Mouse (Mus musculus): Measurements from ENCODE around the gene Pgam5.

DNA sequence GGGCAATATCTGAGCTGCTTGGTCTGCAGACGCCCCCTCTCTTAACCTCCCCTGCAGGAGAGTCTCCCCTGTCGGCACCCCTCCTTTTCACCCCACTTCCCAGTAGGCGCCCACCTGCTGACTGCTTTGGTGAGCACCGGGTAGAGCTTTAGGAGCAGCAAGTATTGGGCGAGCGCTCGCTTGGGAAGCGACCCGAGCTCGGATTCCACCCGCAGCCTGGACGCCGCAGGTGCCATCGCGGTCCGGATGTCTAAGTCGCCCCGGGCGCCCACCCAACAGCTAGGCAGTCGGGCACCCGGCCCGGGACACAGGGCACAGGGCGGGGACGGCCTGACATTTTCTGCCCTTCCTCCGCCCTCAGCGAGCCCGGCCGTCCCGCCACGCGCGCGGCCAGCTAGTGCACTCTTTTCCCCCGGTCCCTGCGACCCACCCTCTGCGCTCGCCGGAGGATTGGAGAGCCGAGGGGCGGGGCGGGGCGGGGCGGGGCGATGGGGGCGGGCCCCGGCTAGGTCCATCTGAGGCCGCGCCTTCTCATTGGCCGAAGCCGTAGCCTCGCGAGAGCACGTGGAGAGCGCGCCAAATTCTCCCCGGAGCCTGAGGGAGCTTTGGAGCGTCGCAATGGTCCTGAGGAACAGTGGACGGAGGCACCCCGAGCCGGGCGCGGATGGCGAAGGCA, 16.2 kb upstream of the Pgam5 start, which contains the start of the genes Pxmp2 and Pole:
- TF ChIP-seq POLR2A (IDR thresholded peaks at IDR 0.05; ENCODE audit: low read depth, low read length) = peak; percentile 94
- TF ChIP-seq CTCF (conservative IDR thresholded peaks at IDR 0.05 in 1 of 2, IDR thresholded peaks at IDR 0.05 in 1 of 2; ENCODE audit: low read depth in 2 of 2, low read length in 2 of 2) = no peak
- no peak for TF ChIP-seq ZC3H11A (IDR thresholded peaks at IDR 0.05; ENCODE audit: low read depth, low read length)
- no peak for TF ChIP-seq PAX5 (IDR thresholded peaks at IDR 0.05; ENCODE audit: low read length)
- TF ChIP-seq UBTF (IDR thresholded peaks at IDR 0.05; ENCODE audit: low read depth, low read length) = peak; percentile 67
- TF ChIP-seq MAFK (IDR thresholded peaks at IDR 0.05; ENCODE audit: insufficient replicate concordance, low read length) = no peak
- TF ChIP-seq USF1 (IDR thresholded peaks at IDR 0.05; ENCODE audit: low read depth, low read length) = no peak
- TF ChIP-seq NELFE (IDR thresholded peaks at IDR 0.05; ENCODE audit: low read depth, low read length) = peak; percentile 86
- TF ChIP-seq MAX (IDR thresholded peaks at IDR 0.05; ENCODE audit: low read length) = peak; percentile 86
- no peak for TF ChIP-seq JUN (IDR thresholded peaks at IDR 0.05; ENCODE audit: insufficient read depth, low read depth, low read length)
- peak; percentile 73; the same call in 1 of the 2 replicates for TF ChIP-seq E2F4 (IDR thresholded peaks at IDR 0.05; ENCODE audit: insufficient replicate concordance, low read depth, low read length)
